Mouse (Mus musculus) ES-E14 (cell line): ENCODE results near the gene Mlec. TPM values are rescaled to one million over a fixed set of nuclear protein-coding genes. Genes with fewer than 3 reads are reported as not detected.
A peak's percentile ranks its signal among the peaks of the same experiment; 100 is the strongest.

Source experiments
- DNase-seq: peaks from one replicate; pipeline ENCODE4 v3.0.0-alpha.2; 2013; ENCODE audit warnings: low read depth, low spot score
- H3K27ac ChIP-seq: 2 replicates; pipeline ENCODE4 v1.5.1; 2012; ENCODE audit warnings: low read depth, mild to moderate bottlenecking, low read length, moderate library complexity, mixed read lengths; ENCODE audit not compliant: poor library complexity, insufficient read depth, severe bottlenecking
- H3K36me3 ChIP-seq: 2 replicates; pipeline ENCODE4 v1.6.1; 2012; ENCODE audit warnings: mild to moderate bottlenecking, low read length, moderate library complexity, mixed read lengths; ENCODE audit not compliant: control insufficient read depth, poor library complexity, insufficient read depth, severe bottlenecking
- H3K4me1 ChIP-seq, 2 experiments: fragments of 150-350 bp in 1 of 2; sonication (generic) in 1 of 2; 2 replicates each; pipeline ENCODE4 v1.6.1; 2012; ENCODE audit warnings: low read length in 2 of 2, mild to moderate bottlenecking in 1 of 2, mixed read lengths in 1 of 2; ENCODE audit not compliant: control insufficient read depth in 2 of 2, insufficient read depth in 2 of 2, poor library complexity in 1 of 2
- H3K4me3 ChIP-seq, 2 experiments: fragments of 150-350 bp in 1 of 2; sonication (generic) in 1 of 2; 2 replicates each; pipeline ENCODE4 v1.5.1; 2012; ENCODE audit warnings: low read length in 2 of 2, low read depth in 1 of 2, mild to moderate bottlenecking in 1 of 2, mixed read lengths in 1 of 2; ENCODE audit not compliant: insufficient read depth in 1 of 2, poor library complexity in 1 of 2, severe bottlenecking in 1 of 2
- H3K9ac ChIP-seq: 2 replicates; pipeline ENCODE4 v1.6.1; 2012; ENCODE audit warnings: low read depth, mild to moderate bottlenecking, low read length, mixed read lengths; ENCODE audit not compliant: poor library complexity, insufficient read depth, severe bottlenecking
- H3K9me3 ChIP-seq: fragments of 150-350 bp; sonication (generic); 2 replicates; pipeline ENCODE4 v1.6.1; 2012; ENCODE audit warnings: low read depth, mild to moderate bottlenecking, low read length; ENCODE audit not compliant: control insufficient read depth, insufficient read depth
- CHD2 ChIP-seq: IDR thresholded peaks from 2 replicates; pipeline ENCODE4 v1.6.1; 2014; ENCODE audit warnings: mild to moderate bottlenecking, low read depth, low read length, inconsistent platforms
- HCFC1 ChIP-seq: IDR thresholded peaks from 2 replicates; pipeline ENCODE4 v1.6.1; 2012; ENCODE audit warnings: low read length, inconsistent platforms, borderline replicate concordance; ENCODE audit not compliant: insufficient read depth
- MAFK ChIP-seq: IDR thresholded peaks from 2 replicates; pipeline ENCODE4 v1.6.1; 2014; ENCODE audit warnings: mild to moderate bottlenecking, low read depth, low read length, inconsistent platforms; ENCODE audit not compliant: insufficient read depth
- ZC3H11A ChIP-seq: IDR thresholded peaks from 2 replicates; pipeline ENCODE4 v1.6.1; 2012; ENCODE audit warnings: low read depth, mild to moderate bottlenecking, inconsistent platforms, low read length, borderline replicate concordance
- ZNF384 ChIP-seq: IDR thresholded peaks from 2 replicates; pipeline ENCODE4 v1.6.1; 2012; ENCODE audit warnings: low read depth, low read length, inconsistent platforms
- in situ Hi-C, 2 experiments: fragments of 600-800 bp; cut with MboI; formaldehyde crosslinking; loops; one replicate each; pipeline ENCODE4 v1.15.1; 2025; ENCODE audit warnings: low sequenced_read_pairs in 2 of 2, inconsistent platforms in 1 of 2; ENCODE audit not compliant: unreplicated experiment in 2 of 2
- total RNA-seq: library from RNA; depleted of rRNA; stranded (reverse); fragments of 300-350 nt; gene quantifications from 2 replicates; pipeline ENCODE4 v1.2.3, GENCODE M21; 2012

Mlec gene
- total RNA-seq, 1 experiment, result 191 TPM

GRCm38 (mm10) chr5:115160655-115161054 is 2.7 kb upstream of the Mlec start:
- TF ChIP-seq HCFC1 (no peak), ZNF384 (no peak), MAFK (no peak), ZC3H11A (no peak), CHD2 (no peak)
- no peak overlapping the region for H3K4me3 ChIP-seq
- no peak overlapping the region for H3K9ac ChIP-seq
- in situ Hi-C loops, result no loop called here
- no peaks in the 10 kb centered on the region for H3K9me3 ChIP-seq
- no peak overlapping the region for H3K27ac ChIP-seq
- no peaks in the 10 kb centered on the region for H3K36me3 ChIP-seq
- no peak for DNase-seq
- peaks cover 0 to 3% of the 10 kb centered on the region in 2 experiments; a peak in 3 of 4 replicates for H3K4me1 ChIP-seq

- TF ChIP-seq MAFK, result no peak
- no peak for TF ChIP-seq ZC3H11A
- TF ChIP-seq CHD2, result no peak
- TF ChIP-seq ZNF384, result no peak
- no peak for TF ChIP-seq HCFC1
- no peaks in the 10 kb centered on the region; the same call in 1 of the 2 replicates for H3K36me3 ChIP-seq
- H3K27ac ChIP-seq, result no peak overlapping the region
- DNase-seq, result no peak
- peak overlapping the region; percentile 74 to 89 for H3K4me3 ChIP-seq
- H3K9me3 ChIP-seq, result no peaks in the 10 kb centered on the region
- peaks cover 0 to 8% of the 10 kb centered on the region in 2 experiments for H3K4me1 ChIP-seq
- in situ Hi-C loops, result no loop called here
- H3K9ac ChIP-seq, result peak overlapping the region; percentile 65; the same call in 1 of the 2 replicates
Observed at GRCm38 (mm10) chr5:115159165-115159564, 1.2 kb upstream of the Mlec start.

- H3K4me1 ChIP-seq, result peaks cover 6 to 18% of the 10 kb centered on the region in 2 experiments
- no peak for DNase-seq
- H3K4me3 ChIP-seq, result peak overlapping the region; percentile 87 to 89
- no peaks in the 10 kb centered on the region for H3K9me3 ChIP-seq
- H3K27ac ChIP-seq, result peak overlapping the region; percentile 73; the same call in 1 of the 2 replicates
- H3K9ac ChIP-seq, result peak overlapping the region; percentile 90
- H3K36me3 ChIP-seq, result peaks cover 5% of the 10 kb centered on the region; the same call in 1 of the 2 replicates
- in situ Hi-C loops, result no loop called here
- peak; percentile 85 for TF ChIP-seq ZNF384
- TF ChIP-seq MAFK, result no peak
Observed at GRCm38 (mm10) chr5:115156933-115157589, 918 bp downstream of the Mlec start.

- in situ Hi-C loops, result no loop called here
- peaks cover 5% of the 10 kb centered on the region; the same call in 1 of the 2 replicates for H3K36me3 ChIP-seq
Observed at GRCm38 (mm10) chr5:115156401-115156800, 1.6 kb downstream of the Mlec start.

GRCm38 (mm10) chr5:115155831-115156230 is 2.1 kb downstream of the Mlec start:
- H3K36me3 ChIP-seq, result peaks cover 6% of the 10 kb centered on the region
- TF ChIP-seq ZNF384 (no peak), MAFK (peak; percentile 66)
- DNase-seq, result no peak
- in situ Hi-C loops, result no loop called here
- H3K4me3 ChIP-seq, result peak overlapping the region; percentile 87 to 89
- peak overlapping the region; percentile 64; the same call in 1 of the 2 replicates for H3K9ac ChIP-seq
- peaks cover 6 to 19% of the 10 kb centered on the region in 2 experiments for H3K4me1 ChIP-seq
- H3K9me3 ChIP-seq, result no peaks in the 10 kb centered on the region
- no peak overlapping the region; the same call in 1 of the 2 replicates for H3K27ac ChIP-seq

More at GRCm38 (mm10) chr5:115156401-115156800, 1.6 kb downstream of the Mlec start:
- H3K9ac ChIP-seq, result peak overlapping the region; percentile 64; the same call in 1 of the 2 replicates
- peak overlapping the region; percentile 87 to 89 for H3K4me3 ChIP-seq
- H3K27ac ChIP-seq, result no peak overlapping the region
- TF ChIP-seq CHD2 (no peak), ZC3H11A (no peak), HCFC1 (no peak), MAFK (no peak), ZNF384 (no peak)
- DNase-seq, result no peak
- H3K4me1 ChIP-seq, result peaks cover 6 to 19% of the 10 kb centered on the region in 2 experiments
- H3K9me3 ChIP-seq, result no peaks in the 10 kb centered on the region
